Mouse (Mus musculus) gastrocnemius, postnatal 10 days (tissue): ENCODE data around the gene Gas2. TPM values are rescaled to one million over a fixed set of nuclear protein-coding genes. Genes with fewer than 3 reads are reported as not detected.

ENCODE experiments used
- DNase-seq: peaks from one replicate; pipeline ENCODE4 v3.0.0; 2021; ENCODE audit warnings: mixed read lengths
- total RNA-seq, 2 experiments: library from RNA; stranded (reverse); gene quantifications; 2 replicates each; pipeline ENCODE4 v1.2.3; 2021

The Gas2 gene
- total RNA-seq, 2 experiments from 2014 or later = 14.4 to 16.8 TPM

DNA sequence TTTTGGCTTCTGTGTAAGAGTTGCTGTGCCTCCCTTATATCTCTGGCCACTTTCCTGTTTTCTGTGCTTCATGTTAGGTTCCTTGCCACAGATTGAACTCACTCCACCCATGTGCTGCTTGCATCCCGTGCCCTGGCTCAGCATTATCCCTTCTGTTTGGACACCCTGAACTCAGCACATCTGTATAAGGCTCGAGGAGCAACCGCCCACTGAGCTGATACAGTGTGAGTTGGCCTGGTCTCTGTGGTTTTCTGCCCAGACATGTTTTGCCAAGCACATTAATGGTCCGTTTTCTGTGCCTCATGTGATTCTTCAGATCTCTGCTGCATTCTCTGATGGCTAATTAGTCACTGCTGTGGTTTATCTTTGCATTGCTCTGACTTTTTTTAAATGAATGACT lies 105.8 kb downstream of the Gas2 start:
- DNase-seq = no peak

DNA sequence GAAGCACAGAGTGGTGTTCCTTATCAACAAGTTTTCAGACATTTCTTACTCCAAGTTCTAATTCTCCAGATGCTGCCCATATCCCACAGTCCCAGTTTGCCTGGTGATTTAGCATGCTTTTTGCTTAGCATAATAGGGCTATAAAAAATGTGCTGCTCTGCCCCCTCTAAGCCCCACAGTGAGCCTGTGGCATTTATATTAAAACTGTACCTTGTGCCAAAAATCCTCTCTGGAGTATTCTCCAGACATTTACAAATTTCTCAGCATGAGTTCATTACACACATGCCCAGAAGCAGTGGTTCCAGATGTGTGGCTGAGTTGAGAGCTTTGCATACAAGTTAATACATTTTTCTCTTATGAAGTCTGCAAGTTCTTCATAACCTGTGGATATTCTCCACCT lies 107.6 kb downstream of the Gas2 start:
- DNase-seq = no peak

DNA sequence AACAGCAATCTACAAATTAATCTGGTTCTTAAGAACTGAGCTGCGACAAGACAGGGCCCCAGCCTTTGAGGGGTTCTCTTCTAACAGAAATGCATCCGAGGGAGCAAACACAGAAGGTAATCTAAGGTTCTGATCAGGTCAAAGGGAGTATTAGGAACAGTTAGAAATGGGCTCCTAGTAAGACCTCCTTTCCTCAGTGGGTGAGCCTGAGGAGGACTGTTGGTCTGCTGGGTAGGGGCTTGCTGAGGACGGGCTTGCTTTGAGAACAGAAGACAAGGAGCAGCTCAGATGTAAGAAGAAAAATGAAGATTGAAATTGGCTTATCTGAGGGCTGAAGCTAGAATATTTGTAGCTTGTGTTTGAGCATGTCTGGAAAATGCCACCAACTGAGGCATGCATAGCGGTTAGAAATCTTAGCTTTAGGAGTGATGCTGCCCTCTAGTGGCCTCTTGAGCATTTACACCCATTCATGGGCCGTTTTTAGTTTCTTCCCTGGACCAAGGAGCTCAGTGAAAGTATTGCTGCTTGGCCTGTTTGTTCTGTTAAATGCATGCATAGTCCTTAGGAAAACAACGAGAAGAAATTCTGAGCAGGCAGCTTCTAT lies 110.5 kb downstream of the Gas2 start:
- peak; percentile 12 for DNase-seq

DNA sequence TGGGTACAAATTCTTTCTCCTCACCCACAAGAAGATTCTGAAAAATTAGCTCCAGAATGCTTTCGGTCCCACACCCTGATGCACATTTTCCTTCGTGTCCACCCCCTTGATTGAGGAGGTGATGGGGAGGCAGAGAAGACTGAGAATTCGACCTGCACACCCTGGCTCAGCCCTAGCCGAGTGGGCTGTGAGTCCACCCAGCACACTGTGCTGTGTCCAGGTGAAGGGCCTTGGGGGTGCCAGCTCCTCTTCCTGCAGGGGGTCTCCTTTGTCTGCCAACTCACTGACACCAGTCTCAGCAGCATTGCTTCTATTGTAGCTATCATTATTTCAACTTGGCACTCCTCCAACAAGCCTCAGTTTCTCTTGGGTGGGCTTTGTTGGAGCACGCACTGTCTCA lies 111.3 kb downstream of the Gas2 start:
- no peak for DNase-seq

DNA sequence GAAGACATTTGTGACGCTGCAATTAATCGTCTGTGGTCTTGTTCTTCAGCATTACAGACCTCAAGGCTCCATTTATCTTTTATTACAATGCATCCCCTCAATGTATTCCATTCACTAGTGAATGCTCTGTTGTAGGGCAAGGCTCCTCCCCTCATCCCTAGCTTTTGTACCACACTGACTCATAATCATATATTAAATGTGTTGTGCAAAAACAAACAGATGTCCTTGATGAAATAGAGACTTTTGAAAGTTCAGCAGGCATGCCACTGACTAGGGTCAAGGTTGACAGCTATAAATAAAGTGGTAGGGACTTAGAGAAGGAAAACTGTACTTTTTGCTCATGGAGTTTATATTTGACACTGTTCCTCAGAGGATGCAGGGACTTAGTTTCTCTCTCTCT lies 111.7 kb downstream of the Gas2 start:
- DNase-seq = no peak

DNA sequence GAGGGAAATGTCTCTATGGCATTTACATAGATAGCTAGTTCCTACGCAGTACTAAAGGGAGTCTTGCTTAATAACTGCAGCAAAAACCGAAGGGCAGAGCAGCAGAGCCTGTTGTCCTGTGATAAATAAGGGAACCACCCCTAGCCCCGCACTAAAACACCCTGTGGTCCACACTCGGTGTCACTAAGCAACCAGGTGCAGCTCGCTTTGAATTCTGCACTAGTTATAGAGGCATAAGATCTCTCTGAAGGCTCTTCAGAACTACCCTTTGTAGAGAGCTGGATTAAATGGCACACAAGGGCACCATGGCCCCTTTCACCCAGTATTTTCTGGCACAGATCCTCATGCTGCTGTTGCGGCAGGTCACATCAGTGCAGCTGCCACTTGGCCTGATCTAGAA lies 113.4 kb downstream of the Gas2 start:
- no peak for DNase-seq

DNA sequence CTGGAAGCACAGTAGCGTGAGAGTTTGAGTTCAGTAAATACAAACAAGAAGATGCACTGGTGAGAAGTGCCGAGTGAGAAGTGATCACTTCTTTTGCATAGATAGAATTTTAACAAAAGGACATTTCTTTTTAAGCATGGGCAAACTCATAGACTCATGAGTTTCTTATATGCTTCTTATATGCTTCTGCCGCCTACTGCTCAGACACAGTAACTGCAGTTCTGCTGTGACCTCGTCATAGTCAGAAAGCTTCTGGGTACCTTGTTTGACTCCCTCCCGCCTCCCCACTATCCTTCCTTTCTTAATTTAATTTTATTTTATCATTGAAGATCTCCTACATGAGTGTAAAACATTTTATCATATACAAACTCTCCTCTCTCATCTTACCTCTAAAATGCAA lies 117.5 kb downstream of the Gas2 start:
- DNase-seq = no peak

DNA sequence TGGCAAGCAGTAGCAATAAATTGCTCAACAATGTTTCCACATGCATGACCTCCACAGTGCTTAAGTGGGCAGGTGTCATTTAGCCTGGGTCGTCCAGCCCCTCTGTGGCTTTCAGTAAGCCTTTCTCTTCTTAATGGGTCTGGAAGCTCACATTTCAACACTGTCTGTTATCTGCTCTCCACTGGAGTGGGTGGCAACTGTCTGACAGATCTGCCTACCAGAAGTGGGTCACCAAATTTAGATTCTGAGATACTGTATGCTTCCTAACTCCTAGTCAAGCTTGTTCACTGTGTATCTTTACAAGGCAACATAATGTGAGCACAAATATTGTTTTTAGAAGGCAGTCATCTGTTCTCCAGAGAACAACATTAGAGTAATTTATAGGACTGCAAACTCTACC lies 120.5 kb downstream of the Gas2 start:
- DNase-seq = no peak

DNA sequence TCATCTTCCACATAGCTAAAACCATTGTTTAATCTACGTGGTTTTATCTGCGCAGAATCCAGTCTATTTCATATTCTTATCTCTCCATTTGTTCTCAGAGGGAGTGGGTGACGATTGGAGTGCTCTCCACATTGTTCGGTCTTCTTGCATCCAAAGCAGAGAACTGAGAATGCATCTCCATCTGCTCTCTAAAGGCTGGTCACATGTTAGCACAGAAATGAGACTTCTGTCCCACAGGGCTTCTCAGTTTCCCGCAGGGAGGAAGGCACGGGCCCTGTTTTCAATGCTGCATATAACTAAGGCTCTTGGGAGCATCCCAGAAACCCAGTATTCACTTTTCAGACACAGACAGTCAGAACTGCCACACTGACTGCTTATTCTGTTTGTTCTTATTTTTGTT lies 123.9 kb downstream of the Gas2 start:
- no peak for DNase-seq

DNA sequence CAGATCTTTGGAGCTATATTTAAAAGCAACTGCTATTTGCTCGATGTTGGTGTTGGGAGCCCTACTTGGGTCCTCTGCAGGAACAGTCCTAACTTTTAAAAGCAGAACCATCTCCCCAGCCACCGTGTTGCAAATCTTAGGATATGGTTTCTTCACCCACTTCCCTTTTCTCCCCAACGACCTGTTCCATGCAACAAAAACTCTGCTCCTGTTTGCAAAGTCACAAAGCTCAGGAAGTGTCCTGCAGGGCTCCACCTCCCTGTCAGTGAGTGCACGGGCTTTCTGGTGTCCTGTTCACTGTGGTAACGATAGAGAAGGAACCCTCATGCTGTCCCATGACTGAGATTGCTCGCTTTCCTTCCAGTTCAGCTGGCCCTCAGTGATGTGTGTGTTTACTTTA lies 125.1 kb downstream of the Gas2 start:
- DNase-seq = no peak

DNA sequence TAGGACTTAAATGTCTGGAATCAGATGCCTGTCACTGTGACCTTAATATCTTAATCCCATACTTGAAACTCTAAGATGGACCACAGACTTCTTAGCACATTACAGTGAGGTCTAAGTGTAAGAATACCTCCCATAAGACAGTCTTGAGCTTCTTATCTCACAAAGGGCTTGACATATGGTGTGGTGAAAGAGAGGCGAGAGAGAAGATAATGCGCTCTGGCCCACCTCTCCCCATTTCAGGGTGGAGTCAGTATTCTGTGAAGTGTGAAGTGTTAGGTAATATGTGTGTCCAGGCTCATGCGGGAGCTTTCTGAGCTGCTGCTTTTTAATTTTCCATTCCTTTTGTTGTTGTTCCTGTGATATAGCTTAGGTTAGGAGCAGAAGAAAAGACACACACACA lies 129.2 kb downstream of the Gas2 start:
- no peak for DNase-seq

DNA sequence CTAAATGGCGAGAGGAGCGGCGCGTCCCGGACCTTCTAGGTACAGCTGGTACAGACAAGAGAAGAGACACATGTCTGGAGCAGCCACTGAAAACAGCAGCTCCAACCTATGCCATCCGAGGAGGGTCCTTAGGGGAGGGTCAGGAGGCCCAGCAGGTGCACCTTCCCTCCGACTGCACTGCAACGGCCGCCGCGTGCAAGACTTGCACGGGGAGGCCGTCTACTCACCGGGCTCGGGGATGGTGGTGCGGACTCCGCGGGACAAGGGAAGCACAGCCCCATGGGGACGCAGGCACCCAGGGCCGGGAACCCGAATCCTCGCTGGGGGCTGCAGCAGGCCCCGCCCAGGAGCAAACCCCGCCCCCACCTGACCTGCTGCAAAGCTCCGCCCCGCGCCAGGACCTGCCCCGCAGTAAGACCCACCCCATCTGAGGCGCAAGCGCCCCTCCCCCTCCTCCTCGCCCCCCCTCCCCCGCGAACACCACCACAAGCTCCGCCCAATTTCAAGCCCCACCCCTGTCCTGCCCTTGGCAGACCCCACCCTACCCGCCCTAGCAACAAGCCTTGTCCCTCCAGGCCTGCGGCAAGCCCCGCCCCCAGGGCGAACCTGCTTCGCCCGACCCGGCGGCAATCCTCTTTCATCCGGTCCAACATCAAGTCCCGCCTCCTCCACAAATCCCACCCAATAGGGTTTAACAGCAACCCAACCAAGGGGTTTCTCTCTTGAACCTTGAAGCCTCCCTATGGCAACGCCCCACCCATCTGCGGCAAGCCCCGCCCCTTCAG lies 143.9 kb downstream of the Gas2 start, which contains the start of gene Svip:
Svip (minus strand) TSS at position 508 of the 785 bp plus-strand sequence.
- DNase-seq = peak; percentile 64

DNA sequence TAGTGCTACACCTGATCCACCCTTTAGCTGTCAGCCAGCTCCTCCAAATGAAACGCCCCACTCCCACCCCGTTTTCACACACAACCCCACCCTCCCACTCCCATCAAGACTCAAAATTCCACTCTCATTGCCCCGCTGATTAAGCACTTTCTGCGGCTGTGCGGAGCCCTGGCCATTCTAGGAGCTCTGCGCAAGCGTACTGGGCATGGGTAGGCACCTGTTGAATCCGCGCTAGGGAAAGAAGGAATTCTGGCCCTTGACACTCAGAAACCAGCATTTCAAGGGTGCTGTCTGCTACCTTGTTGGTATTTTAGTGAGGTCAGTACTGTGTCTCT lies 144.4 kb downstream of the Gas2 start:
- no peak for DNase-seq

DNA sequence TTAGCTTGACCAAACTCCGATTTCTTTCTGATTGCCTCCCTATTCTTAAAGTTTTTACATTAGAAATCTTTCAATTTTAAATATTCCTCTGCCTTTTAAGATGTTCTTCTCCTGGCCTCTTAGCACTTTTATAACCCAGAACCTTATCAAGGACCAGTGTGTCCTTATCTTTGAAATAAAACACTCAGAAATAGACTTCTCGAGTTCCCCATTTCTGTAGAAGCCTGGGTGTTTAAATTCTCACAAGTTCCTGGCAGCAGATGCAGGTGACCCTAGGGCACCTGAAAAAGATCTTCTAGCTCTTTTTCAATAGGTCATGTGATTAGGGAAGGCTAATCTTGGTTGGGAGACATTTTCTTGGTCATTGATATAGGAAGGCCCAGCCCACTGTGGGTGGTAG lies 145.3 kb downstream of the Gas2 start:
- DNase-seq = no peak

DNA sequence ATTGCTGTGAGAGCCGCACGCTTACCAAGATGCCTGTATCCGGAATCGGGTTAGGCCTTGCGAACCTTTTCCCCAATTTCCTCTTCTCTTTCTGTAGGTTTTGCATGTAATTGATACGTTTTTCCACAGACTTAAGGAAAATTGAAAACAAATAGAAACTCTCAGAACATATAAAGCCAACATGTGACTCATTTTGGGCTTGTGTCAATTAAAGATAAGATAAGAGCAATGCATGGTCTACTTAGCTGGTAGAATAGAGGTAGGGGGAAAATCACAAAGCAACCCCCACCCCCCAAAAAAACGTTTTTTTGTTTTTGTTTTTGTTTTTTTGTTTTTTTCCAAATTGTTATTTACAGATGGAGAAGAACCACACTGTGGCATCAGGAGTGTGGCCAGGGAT lies 151.6 kb downstream of the Gas2 start:
- no peak for DNase-seq

DNA sequence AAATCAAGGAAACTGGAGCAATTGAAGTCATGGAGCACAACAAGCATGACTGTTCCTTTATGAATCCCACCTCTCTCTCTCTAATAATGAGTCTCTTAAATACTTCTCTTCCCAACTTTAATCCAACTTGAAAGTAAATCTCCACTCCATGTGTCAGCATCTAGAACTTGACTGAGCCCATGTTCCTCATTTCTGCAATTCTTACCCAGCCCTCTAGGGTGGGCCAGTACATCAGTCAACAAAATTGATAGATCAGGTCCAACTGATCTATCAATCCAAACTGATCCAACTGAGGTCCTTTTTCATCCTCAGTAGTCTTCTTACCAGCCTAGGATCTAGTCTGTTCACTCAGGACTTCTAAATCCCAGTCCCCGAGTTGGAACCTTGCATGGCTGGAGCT lies 153.4 kb downstream of the Gas2 start:
- no peak for DNase-seq

DNA sequence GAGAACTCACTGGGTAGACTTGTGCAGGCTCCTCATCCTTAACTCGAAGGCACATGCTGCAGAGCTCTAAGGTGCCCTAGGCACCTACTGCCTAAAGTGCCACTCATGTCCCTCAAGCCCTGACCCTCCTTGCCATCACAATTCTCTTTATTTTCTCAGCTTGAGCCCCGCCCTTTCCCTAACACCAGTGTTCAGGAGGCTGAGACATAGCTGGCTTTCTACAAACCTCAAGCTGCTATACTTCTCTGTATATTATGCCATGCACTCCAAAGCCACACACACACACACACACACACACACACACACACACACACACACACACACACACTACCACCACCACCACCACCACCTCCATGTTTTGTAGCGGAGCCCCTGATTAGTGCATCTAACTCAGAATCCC lies 153.8 kb downstream of the Gas2 start, which contains the start of gene 1700015G11Rik:
1700015G11Rik (minus strand) TSS at position 101 of the 400 bp plus-strand sequence.
- no peak for DNase-seq

DNA sequence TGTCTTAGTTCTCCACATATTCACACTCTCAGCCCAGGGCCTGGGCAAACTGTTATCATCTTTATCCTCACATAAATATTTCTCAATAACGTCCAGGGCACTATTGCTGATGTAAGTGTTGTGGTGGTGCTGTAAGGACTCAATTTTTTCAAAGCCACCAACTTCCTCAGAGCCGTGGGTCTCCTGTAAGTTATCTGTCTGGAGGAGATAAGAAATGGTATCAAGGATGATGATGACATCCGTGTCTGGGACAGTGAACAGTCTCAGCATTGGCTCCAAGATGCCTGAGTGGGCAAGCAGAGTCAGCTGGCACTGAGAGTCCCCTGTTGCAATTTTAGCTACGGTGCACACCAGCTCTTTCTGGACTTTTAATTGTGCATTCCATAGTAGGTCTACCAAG lies 160.2 kb downstream of the Gas2 start:
- no peak for DNase-seq

DNA sequence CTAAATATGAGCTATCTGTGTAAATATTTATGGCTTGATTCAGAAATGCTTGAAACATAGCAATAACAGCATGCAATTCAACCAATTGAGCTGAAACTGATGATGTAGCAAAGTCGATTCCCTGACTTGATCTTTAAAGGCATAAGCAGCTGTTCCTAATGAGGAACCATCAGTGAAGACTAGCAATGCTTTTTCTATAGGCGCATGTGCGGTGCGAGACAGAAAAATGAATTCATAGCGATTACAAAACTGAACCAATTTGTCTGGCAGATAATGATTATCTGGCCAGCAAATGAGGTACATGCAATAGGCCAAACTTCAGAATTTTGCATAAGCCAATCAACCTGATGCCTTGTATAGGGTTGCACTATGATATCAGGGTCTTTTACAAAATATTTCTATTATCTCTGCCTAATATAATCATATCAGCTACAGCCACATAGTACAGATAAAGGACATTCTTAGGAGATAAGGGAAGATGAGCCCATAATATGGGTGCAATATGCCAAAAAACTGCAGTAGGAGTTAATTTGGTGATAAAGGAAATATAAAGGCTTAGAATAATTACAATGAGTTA lies 162.3 kb downstream of the Gas2 start:
- DNase-seq = no peak

DNA sequence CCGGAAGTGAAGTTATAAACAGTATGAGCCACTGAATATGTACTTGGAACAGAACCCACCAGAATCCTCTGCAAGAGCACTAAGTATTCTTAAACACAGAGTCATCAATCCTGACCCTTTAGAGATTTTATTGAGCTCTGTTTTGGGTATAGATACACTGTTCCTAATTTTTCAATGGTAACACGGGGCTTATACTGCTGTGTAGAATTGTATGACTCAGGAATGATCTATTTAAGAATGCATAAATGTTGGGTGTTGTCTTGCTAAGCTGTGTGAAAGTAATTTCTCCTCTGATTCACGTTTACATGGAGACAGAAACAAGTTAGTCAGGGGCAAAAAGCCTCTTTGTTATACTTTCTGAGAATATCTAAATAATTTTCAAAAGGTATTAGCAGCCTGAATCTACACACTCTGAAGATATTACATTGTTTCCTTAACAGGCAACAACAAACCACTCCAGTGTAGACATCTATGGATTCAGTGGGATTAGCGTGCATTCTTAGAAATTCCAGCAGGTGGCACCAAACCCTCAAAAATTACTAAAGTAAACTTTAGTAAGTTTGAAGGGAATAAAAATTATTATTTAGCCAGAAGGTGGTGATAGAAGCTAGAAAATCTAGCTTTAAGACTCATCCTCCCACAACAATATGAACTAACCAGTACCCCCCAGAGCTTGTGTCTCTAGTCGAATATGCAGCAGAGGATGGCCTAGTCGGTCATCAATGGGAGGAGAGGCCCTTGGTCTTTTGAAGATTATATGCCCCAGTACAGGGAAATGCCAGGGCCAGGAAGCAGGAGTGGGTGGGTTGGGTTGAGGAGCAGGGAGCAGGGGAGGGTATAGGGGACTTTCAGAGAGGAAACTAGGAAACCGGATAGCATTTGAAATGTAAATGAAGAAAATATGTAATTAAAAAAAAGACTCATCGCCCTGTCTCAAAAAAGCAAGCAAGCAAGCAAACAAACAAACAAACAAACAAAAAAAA lies 176.1 kb downstream of the Gas2 start:
- DNase-seq = peak; percentile 21
